Mouse (Mus musculus): ENCODE results near the gene 1700034J05Rik. TPM values are rescaled to one million over a fixed set of nuclear protein-coding genes. Genes with fewer than 3 reads are reported as not detected.

The 1700034J05Rik gene
- total RNA-seq, 2 experiments from 2014 or later = not detected

GRCm38 (mm10) chr6:146963396-146964150 is 9.4 kb upstream of the 1700034J05Rik start:
- no peak for DNase-seq

GRCm38 (mm10) chr6:146961832-146962481 is 7.7 kb upstream of the 1700034J05Rik start:
- DNase-seq = no peak

DNA sequence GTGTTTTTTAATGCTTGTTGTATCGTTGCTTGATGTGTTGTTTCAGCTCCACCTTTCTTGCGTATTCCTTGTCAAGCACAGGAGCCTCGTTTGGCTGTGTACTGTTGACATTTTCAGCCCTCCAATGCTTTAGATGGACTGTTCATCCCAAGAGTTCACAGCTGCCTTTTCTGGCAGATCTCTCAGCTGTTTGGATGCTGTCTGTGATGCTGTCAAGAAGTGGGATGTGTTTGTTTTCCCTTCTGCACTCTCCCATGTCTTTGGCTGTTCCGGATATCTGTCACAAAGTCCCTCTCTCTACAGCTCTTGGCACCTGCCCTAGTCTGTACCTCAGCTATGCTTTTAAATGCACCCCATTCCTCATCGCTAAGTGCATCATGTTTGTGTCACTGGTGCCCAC is 6.7 kb upstream of the 1700034J05Rik start:
- DNase-seq = no peak

DNA sequence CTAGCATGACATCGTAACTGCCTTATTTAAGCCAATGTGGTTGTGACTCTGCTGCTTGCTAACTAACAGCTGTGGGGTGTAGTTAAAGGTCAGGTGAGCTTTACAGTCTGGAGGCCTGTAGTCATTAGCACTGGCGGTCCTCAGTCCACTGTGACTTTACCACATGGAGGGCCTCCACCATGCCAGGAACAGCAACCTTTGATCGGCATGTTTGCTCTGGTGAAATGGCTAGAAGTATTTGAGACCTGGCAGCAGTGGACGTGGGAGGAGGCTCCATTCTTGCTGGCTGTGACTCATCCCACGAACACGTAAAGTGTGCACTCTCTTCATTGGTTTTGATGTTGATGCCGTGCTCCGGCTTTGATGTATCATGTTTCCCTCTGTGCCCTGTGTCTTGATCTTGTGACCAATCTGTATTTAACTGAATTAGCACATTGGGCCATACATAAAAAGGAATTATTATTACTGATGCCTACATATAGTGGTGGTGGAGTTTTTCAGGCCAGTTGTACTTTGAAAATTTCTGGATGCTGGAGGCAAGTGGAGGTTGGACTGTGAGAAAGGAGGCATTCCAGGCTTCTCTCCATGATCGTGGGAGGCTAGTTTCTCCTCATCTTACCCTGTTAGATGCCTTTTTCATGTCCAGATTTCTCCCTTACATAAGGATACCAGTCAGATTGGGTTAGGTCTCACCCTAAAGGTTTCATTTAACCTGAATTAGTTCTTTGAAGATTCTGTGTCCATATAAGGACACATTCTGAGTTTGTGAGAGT is 5.9 kb upstream of the 1700034J05Rik start:
- DNase-seq = no peak

GRCm38 (mm10) chr6:146958694-146959093 is 4.5 kb upstream of the 1700034J05Rik start:
- no peak for DNase-seq

DNA sequence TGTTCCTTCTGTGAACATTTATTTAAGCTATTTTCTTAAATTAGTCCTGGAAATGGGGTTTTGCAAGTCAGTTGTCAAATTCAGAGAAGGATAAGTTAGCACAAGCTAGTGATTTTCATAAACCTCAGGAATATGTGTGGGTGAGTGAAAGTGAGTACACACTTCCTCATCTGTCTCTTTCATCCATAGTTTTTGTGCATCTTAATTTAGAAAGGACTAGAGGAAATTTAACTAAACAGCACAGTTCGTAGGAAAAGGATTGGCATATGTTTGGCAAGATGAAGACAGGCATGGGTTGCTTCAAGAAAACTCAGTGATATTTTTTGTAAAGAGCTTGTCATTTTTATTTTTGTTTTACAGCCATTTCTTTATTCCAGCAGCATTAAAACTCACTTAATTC is 2.7 kb upstream of the 1700034J05Rik start:
- DNase-seq = no peak

DNA sequence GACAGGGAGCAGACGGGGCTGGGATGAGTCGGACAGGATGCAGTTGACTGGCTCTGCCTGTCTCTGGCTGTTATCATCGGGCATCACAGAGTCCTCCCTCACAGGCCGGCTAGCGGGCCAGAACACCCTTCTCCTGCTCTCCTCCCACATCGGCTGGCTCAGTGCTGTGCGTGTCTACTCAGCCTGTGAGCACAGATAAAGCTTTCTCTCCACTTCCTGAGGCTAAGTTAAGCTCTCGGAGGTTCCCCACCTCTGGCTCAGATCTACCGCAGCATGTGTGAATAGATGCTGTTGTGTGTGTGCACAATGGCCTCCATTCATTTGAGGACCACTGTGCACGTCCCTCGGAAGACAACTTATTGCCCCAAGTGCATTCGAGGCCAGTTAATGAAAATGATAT is 1.7 kb upstream of the 1700034J05Rik start:
- DNase-seq = no peak

DNA sequence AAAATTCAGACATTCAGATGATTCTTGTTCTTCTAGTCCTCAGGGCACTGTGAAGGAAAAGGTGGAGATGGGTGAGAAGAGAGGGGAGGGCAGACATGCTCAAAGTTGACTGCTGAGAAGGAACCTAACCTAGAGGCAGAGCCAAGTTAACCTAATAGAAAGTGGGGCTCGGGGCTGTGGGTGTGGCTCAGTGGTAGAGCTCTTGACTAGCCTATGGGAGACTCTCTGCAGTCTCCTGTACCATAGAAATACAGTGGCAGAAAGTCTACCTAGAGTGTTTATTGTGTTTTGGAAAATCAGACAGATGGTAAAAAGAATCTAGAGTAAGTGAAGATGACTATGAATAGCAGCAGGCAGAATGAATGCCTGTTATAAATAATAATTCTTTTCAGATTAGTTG is 1.3 kb upstream of the 1700034J05Rik start:
- DNase-seq = no peak

- DNase-seq = no peak
These were observed 3.8 kb downstream of the 1700034J05Rik start for GRCm38 (mm10) chr6:146950454-146950832.

GRCm38 (mm10) chr6:146949682-146950453 is 4.4 kb downstream of the 1700034J05Rik start:
- no peak for DNase-seq

GRCm38 (mm10) chr6:146947186-146947585 is 7.0 kb downstream of the 1700034J05Rik start:
- DNase-seq = no peak

DNA sequence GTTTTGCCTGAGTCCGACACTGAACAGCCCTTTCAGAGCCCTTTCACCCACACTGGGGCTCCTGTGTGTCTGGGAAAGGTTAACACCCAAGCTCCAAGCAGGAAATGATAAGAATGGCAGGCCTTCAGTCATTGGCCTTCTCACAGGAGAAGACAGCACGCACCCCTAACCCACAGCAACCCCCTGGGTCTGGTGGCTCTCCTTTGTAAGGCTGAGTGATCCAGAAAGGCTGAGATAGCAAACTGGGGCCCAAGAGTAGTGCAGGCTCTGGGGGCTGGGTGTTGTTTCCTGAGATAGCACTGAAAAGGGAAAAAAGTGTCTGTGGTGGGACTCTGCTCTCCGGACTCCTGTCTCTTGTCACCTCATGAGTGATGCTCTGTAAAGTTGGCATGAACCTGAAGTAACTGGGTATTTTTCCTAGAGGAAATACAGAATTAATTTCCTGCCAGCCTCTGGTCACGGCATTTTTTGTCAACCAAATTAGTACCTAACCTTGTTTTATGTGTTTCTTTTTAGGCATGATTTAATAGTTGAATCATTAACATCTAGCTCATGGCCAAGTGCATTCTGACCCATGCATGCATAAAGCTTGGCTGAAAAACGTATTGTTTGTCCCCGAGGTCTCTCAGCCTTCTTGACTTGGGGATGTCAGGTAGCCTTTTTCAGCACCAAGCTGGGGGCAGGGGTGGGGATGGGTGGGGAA is 7.7 kb downstream of the 1700034J05Rik start:
- DNase-seq = no peak

GRCm38 (mm10) chr6:146944830-146945229 is 9.4 kb downstream of the 1700034J05Rik start:
- DNase-seq = no peak

GRCm38 (mm10) chr6:146944009-146944408 is 10.2 kb downstream of the 1700034J05Rik start:
- DNase-seq = no peak

GRCm38 (mm10) chr6:146941505-146942275 is 12.5 kb downstream of the 1700034J05Rik start:
- no peak for DNase-seq

- no peak for DNase-seq
These were observed 15.2 kb downstream of the 1700034J05Rik start for GRCm38 (mm10) chr6:146939026-146939425.

DNA sequence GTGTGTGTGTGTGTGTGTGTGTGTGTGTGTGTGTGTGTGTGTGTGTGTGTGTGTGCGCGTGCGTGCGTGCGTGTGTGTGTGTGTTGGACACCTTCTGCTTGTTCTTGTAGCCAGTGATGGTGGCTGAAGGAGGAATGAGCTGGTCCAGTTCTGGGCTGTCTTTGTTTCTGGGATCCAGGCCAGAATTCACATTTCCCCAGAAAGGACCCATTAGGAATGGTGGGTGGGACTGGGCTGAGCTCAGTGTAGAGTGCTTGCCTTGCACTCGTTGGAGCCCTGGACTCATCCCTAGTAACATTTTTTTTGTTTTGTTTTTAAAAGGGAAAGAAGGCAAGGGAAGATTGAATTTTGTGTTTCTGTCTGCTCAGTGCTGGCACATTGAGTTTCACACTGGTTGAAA is 18.3 kb downstream of the 1700034J05Rik start:
- DNase-seq = peak; percentile 23

DNA sequence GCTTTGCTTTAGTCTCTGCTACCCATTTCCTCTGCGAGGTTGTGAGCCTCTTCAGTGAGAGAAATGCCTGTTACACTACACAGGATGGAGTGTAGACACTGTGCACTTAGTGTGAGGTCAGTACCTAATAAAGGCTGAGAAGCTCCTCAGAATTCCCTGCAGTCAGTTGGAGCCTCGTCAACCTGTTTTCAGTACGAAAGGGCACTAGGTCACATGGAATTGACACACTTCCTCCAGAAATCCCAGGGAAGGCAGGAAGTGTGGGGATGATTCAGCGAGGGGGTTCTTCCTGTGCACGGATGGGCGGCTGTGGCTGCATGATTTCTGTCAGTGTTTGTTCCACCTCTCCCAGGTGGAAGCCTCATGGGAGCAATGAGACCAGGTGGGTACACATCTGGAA is 21.1 kb downstream of the 1700034J05Rik start:
- DNase-seq = no peak

DNA sequence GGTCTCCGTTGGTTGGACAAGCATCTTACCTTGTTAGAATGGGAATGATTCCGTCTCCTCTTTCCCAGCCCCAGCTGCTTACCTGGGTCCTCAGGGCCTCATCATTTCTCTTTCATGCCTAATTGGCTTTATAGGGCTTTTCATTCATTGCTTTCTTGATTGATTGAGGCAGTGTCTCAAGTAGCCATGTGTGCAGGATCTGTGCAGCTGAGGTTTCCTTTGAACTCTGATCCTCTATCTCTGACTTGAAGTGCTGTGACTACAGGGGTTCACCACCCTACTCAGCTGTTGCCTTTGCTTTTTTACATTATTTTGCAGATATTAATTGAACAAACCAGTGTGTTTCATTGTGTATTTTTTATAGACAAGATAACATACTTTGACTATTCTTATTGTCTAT is 25.2 kb downstream of the 1700034J05Rik start:
- DNase-seq = no peak

GRCm38 (mm10) chr6:146928108-146928507 is 26.1 kb downstream of the 1700034J05Rik start:
- DNase-seq = no peak

Measured in gastrocnemius, postnatal 10 days (tissue).